Mouse (Mus musculus) myocyte (in vitro differentiated cells): ENCODE data around the gene Cd320. TPM values are rescaled to one million over a fixed set of nuclear protein-coding genes. Genes with fewer than 3 reads are reported as not detected.
A peak's percentile ranks its signal among the peaks of the same experiment; 100 is the strongest.

Experiments used
- H3K27me3 ChIP-seq: one replicate; pipeline ENCODE4 v1.6.1; 2011; ENCODE audit not compliant: control insufficient read depth, insufficient read depth, insufficient read length
- H3K36me3 ChIP-seq: one replicate; pipeline ENCODE4 v1.6.1; 2011; ENCODE audit not compliant: control insufficient read depth, insufficient read depth
- H3K4me2 ChIP-seq: one replicate; pipeline ENCODE4 v1.6.1; 2011; ENCODE audit warnings: low read depth, control low read depth
- H3K4me3 ChIP-seq: one replicate; pipeline ENCODE4 v1.5.1; 2011; ENCODE audit warnings: mild to moderate bottlenecking, control low read depth, moderate library complexity
- H3K79me2 ChIP-seq: one replicate; pipeline ENCODE4 v1.6.1; 2011; ENCODE audit not compliant: control insufficient read depth, insufficient read depth
- H3ac ChIP-seq: one replicate; pipeline ENCODE4 v1.6.1; 2011; ENCODE audit not compliant: control insufficient read depth, insufficient read length
- CEBPB ChIP-seq: IDR thresholded peaks from 2 replicates; pipeline ENCODE4 v1.6.1; 2011; ENCODE audit warnings: mild to moderate bottlenecking, moderate library complexity; ENCODE audit not compliant: poor library complexity, insufficient read depth, severe bottlenecking
- E2F4 ChIP-seq: IDR thresholded peaks from one replicate; pipeline ENCODE4 v1.6.1; 2011; ENCODE audit warnings: mild to moderate bottlenecking, control low read depth, moderate library complexity; ENCODE audit not compliant: insufficient read depth
- MAX ChIP-seq: IDR thresholded peaks from one replicate; pipeline ENCODE4 v1.6.1; 2011; ENCODE audit warnings: low read depth, mild to moderate bottlenecking, control low read depth
- MYOD1 ChIP-seq, 3 experiments: IDR thresholded peaks; one replicate each; pipeline ENCODE4 v1.6.1; 2011; ENCODE audit warnings: control low read depth in 2 of 3, low read depth in 2 of 3, mild to moderate bottlenecking in 2 of 3, moderate library complexity in 1 of 3; ENCODE audit not compliant: insufficient read length in 2 of 3, control insufficient read depth in 1 of 3
- MYOG ChIP-seq, 3 experiments: IDR thresholded peaks; one replicate each; pipeline ENCODE4 v1.6.1; 2011; ENCODE audit warnings: control low read depth in 2 of 3, low read depth in 2 of 3, mild to moderate bottlenecking in 2 of 3; ENCODE audit not compliant: insufficient read length in 2 of 3, control insufficient read depth in 1 of 3, insufficient read depth in 1 of 3
- POLR2A ChIP-seq: IDR thresholded peaks from one replicate; pipeline ENCODE4 v1.6.1; 2011; ENCODE audit warnings: low read depth, mild to moderate bottlenecking, control low read depth, moderate library complexity; ENCODE audit not compliant: insufficient read length
- POLR2AphosphoS2 ChIP-seq: IDR thresholded peaks from one replicate; pipeline ENCODE4 v1.6.1; 2011; ENCODE audit warnings: low read depth, control low read depth; ENCODE audit not compliant: insufficient read length
- REST ChIP-seq: IDR thresholded peaks from one replicate; pipeline ENCODE4 v1.6.1; 2011; ENCODE audit warnings: mild to moderate bottlenecking, control low read depth, moderate library complexity; ENCODE audit not compliant: insufficient read depth, insufficient read length
- SRF ChIP-seq: IDR thresholded peaks from one replicate; pipeline ENCODE4 v1.6.1; 2011; ENCODE audit warnings: low read depth; ENCODE audit not compliant: control insufficient read depth, insufficient read length
- TCF12 ChIP-seq: IDR thresholded peaks from one replicate; pipeline ENCODE4 v1.6.1; 2011; ENCODE audit warnings: mild to moderate bottlenecking, control low read depth; ENCODE audit not compliant: poor library complexity, insufficient read depth, severe bottlenecking
- TCF3 ChIP-seq: IDR thresholded peaks from one replicate; pipeline ENCODE4 v1.6.1; 2011; ENCODE audit warnings: low read depth, control low read depth; ENCODE audit not compliant: insufficient read length
- USF1 ChIP-seq: IDR thresholded peaks from one replicate; pipeline ENCODE4 v1.6.1; 2011; ENCODE audit warnings: low read depth, mild to moderate bottlenecking, control low read depth, moderate library complexity
- polyA plus RNA-seq: library from polyadenylated mRNA; unstranded; fragments of >200 nt; fragmentation: generic; extraction: Trizol; gene quantifications from one replicate; pipeline ENCODE4 v1.2.1, GENCODE M21; 2012; ENCODE audit warnings: missing spikeins

Gene Cd320
- polyA plus RNA-seq, 1 experiment: 83.1 TPM

DNA sequence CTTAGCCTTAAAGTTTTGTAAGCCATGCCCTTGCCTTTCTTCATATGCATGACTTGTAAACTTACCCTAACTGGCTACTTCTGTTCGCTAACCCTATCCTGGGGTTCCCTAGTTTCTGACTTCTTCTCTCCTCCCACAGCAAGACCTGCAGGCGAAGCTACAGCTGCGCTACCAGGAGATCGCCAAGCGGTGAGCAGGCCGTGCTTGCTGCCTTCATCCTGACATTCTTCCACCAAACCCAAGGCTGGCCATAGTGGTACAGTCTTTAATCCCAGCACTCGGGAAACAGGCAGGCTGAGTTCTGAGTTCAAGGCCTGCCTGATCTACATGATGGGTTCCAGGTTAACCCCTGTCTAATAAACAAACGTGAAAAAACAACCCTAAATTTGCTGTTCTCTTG lies 17.4 kb upstream of the Cd320 start:
- Histone ChIP-seq H3K4me2 (peak overlapping the region; percentile 82), H3K27me3 (no peaks in the 10 kb centered on the region), H3K36me3 (peaks cover 33% of the 10 kb centered on the region), H3K4me3 (peak overlapping the region; percentile 94), H3ac (no peak overlapping the region), H3K79me2 (peaks cover 69% of the 10 kb centered on the region)
- TF ChIP-seq TCF3 (no peak), MYOD1 (IDR thresholded peaks at IDR 0.05; ENCODE audit: control insufficient read depth in 1 of 3, insufficient read length in 2 of 3, low read depth in 2 of 3) (no peak), USF1 (no peak), E2F4 (no peak), MAX (no peak), TCF12 (no peak), POLR2A (no peak), CEBPB (no peak), REST (no peak), MYOG (IDR thresholded peaks at IDR 0.05; ENCODE audit: control insufficient read depth in 1 of 3, insufficient read depth in 1 of 3, insufficient read length in 2 of 3, low read depth in 2 of 3) (no peak), POLR2AphosphoS2 (no peak), SRF (no peak)

DNA sequence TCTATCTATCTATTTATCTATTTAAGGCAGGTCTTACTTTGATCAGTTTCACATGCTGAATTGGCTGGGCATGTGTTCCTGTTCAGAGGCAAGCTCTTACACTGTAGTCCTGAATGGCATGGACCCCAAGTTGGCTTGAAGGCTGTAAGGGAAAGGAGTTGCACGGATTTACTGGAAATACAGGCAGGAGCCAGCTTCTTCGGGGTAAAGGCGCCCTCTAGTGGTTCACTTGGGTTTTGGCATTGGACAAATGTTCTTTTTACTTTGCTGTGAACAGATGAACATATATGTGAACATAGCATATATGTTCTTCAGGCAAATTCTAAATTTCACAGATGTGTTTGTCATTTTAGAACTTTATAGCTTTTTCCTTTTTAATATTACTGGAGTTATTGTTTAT lies 16.0 kb upstream of the Cd320 start:
- Histone ChIP-seq H3K4me3 (no peak overlapping the region), H3K79me2 (peaks cover 69% of the 10 kb centered on the region), H3K27me3 (no peaks in the 10 kb centered on the region), H3ac (no peak overlapping the region), H3K4me2 (no peak overlapping the region), H3K36me3 (peaks cover 30% of the 10 kb centered on the region)
- TF ChIP-seq USF1: no peak
- no peak for TF ChIP-seq POLR2A
- TF ChIP-seq MYOD1 (IDR thresholded peaks at IDR 0.05; ENCODE audit: control insufficient read depth in 1 of 3, insufficient read length in 2 of 3, low read depth in 2 of 3): no peak

DNA sequence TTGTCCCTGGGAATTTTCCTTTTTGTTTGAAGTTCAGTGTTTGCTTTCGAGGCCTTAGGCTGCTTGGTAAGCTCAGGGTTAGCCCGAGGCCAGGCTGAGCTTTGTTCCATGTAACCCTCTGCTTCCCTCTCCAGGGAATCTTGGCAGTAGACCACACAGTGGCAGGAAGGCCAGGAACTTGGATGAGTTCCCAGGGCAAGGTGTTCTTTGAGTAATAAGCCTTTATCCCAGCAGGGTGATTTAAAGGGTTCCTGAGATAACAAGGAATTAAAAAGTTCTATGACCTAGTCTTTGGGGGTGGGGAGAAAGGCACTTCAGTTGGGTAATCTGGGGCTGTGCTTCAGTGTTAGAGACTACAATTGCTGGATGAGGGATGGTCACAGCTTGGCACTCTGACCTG lies 14.0 kb upstream of the Cd320 start:
- no peak overlapping the region for H3ac ChIP-seq
- peaks cover 57% of the 10 kb centered on the region for H3K79me2 ChIP-seq
- no peak overlapping the region for H3K4me3 ChIP-seq
- H3K36me3 ChIP-seq: peaks cover 35% of the 10 kb centered on the region
- H3K4me2 ChIP-seq: no peak overlapping the region
- TF ChIP-seq REST (no peak), SRF (no peak), MAX (no peak), POLR2AphosphoS2 (no peak), TCF3 (no peak), TCF12 (no peak), MYOG (IDR thresholded peaks at IDR 0.05; ENCODE audit: control insufficient read depth in 1 of 3, insufficient read depth in 1 of 3, insufficient read length in 2 of 3, low read depth in 2 of 3) (no peak), CEBPB (no peak), MYOD1 (IDR thresholded peaks at IDR 0.05; ENCODE audit: control insufficient read depth in 1 of 3, insufficient read length in 2 of 3, low read depth in 2 of 3) (no peak), USF1 (no peak), POLR2A (no peak), E2F4 (no peak)
- no peaks in the 10 kb centered on the region for H3K27me3 ChIP-seq

DNA sequence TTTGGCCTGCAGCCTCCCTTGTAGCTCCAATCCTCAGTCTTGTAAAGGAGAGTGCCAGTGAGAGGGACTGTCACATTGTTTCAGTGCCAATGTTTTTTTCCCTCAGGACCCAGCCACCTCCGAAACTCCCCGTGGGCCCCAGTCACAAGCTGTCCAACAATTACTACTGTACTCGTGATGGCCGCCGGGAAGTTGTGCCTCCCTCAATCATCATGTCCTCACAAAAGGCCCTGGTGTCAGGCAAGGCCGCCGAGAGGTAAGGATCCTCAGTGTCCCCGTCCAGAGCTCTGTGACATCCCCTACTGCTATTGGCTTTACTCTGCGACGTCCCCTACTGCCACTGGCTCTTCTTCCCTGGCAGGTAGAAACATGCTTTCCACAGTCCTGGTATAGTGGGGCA lies 13.3 kb upstream of the Cd320 start:
- Histone ChIP-seq H3K79me2 (peaks cover 50% of the 10 kb centered on the region), H3K4me3 (no peak overlapping the region), H3K4me2 (no peak overlapping the region), H3K27me3 (no peaks in the 10 kb centered on the region), H3K36me3 (peaks cover 35% of the 10 kb centered on the region), H3ac (no peak overlapping the region)
- no peak for TF ChIP-seq MYOD1 (IDR thresholded peaks at IDR 0.05; ENCODE audit: control insufficient read depth in 1 of 3, insufficient read length in 2 of 3, low read depth in 2 of 3)
- no peak for TF ChIP-seq MYOG (IDR thresholded peaks at IDR 0.05; ENCODE audit: control insufficient read depth in 1 of 3, insufficient read depth in 1 of 3, insufficient read length in 2 of 3, low read depth in 2 of 3)
- no peak for TF ChIP-seq USF1
- no peak for TF ChIP-seq E2F4
- no peak for TF ChIP-seq REST
- TF ChIP-seq POLR2A: no peak
- no peak for TF ChIP-seq MAX
- no peak for TF ChIP-seq TCF3
- TF ChIP-seq POLR2AphosphoS2: no peak
- no peak for TF ChIP-seq TCF12
- no peak for TF ChIP-seq SRF
- no peak for TF ChIP-seq CEBPB

DNA sequence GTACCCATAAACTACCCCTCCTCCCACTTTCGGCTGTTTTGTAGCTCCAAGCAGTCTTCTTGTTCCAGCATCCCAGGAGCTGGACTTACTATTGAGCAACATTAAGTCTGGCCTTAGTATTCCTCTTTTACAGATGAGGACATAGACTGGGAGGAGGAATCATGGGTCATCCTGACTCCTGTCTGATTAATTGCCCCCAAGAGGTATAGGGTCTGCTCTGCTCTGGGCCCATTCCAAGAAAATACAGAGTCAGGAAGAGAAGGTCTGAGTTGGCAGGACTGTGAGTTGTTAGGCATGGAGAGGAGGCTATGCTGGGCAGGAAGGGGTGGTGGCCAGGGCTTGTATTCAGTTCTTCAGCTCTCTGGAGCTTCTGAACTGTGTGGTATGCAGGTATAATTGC lies 1.3 kb downstream of the Cd320 start:
- H3ac ChIP-seq: no peak overlapping the region
- peak overlapping the region; percentile 59 for H3K4me3 ChIP-seq
- H3K27me3 ChIP-seq: no peaks in the 10 kb centered on the region
- H3K4me2 ChIP-seq: peak overlapping the region; percentile 99
- H3K36me3 ChIP-seq: peaks cover 7% of the 10 kb centered on the region
- TF ChIP-seq POLR2A (no peak), MYOG (IDR thresholded peaks at IDR 0.05; ENCODE audit: control insufficient read depth in 1 of 3, insufficient read depth in 1 of 3, insufficient read length in 2 of 3, low read depth in 2 of 3) (no peak), SRF (no peak), TCF3 (no peak), USF1 (no peak), TCF12 (no peak), E2F4 (no peak), MYOD1 (IDR thresholded peaks at IDR 0.05; ENCODE audit: control insufficient read depth in 1 of 3, insufficient read length in 2 of 3, low read depth in 2 of 3) (no peak), REST (no peak), POLR2AphosphoS2 (no peak), MAX (no peak), CEBPB (no peak)
- no peaks in the 10 kb centered on the region for H3K79me2 ChIP-seq
